Mouse (Mus musculus) liver, embryonic 15.5 days (tissue): ENCODE results near the gene Nfe2l1. TPM values are rescaled to one million over a fixed set of nuclear protein-coding genes. Genes with fewer than 3 reads are reported as not detected.
"Not testable (repeated sequence)": the region's sequence is repeated elsewhere in the genome, so short reads cannot be mapped to it uniquely, and the experiment has no call there.

ENCODE experiments used
- ATAC-seq: fragments of 200-750 bp; cut with Nextera tagmentation; 2 replicates; pipeline ENCODE4 v1.8.0; 2017; ENCODE audit warnings: moderate number of reproducible peaks, mild to moderate bottlenecking, moderate library complexity; ENCODE audit not compliant: insufficient read depth
- H3K27ac ChIP-seq: fragments of 300-500 bp; sonication (generic); replicated peaks from 2 replicates; pipeline ENCODE4 v1.5.1; 2015; ENCODE audit warnings: mild to moderate bottlenecking, inconsistent platforms
- H3K27me3 ChIP-seq: fragments of 300-500 bp; sonication (generic); 2 replicates; pipeline ENCODE4 v1.6.1; 2015; ENCODE audit warnings: mild to moderate bottlenecking, inconsistent platforms
- H3K36me3 ChIP-seq: fragments of 300-500 bp; sonication (generic); replicated peaks from 2 replicates; pipeline ENCODE4 v1.6.1; 2015; ENCODE audit warnings: moderate library complexity, mild to moderate bottlenecking, inconsistent platforms
- H3K4me1 ChIP-seq: fragments of 300-500 bp; sonication (generic); replicated peaks from 2 replicates; pipeline ENCODE4 v1.6.1; 2015; ENCODE audit warnings: inconsistent platforms
- H3K4me2 ChIP-seq: fragments of 300-500 bp; sonication (generic); 2 replicates; pipeline ENCODE4 v1.6.1; 2015; ENCODE audit warnings: moderate library complexity, mild to moderate bottlenecking, inconsistent platforms
- H3K4me3 ChIP-seq: fragments of 300-500 bp; sonication (generic); replicated peaks from 2 replicates; pipeline ENCODE4 v1.5.1; 2015; ENCODE audit warnings: mild to moderate bottlenecking, inconsistent platforms
- H3K9ac ChIP-seq: fragments of 300-500 bp; sonication (generic); 2 replicates; pipeline ENCODE4 v1.6.1; 2015; ENCODE audit warnings: moderate library complexity, mild to moderate bottlenecking, inconsistent platforms
- H3K9me3 ChIP-seq: fragments of 300-500 bp; sonication (generic); replicated peaks from 2 replicates; pipeline ENCODE4 v1.6.1; 2016; ENCODE audit warnings: inconsistent platforms
- WGBS: fragments of 180-500 bp; shearing (Covaris S2); methylation state at CpG from one replicate; pipeline ENCODE4 v1.1.7; 2015; ENCODE audit warnings: mixed read lengths; ENCODE audit not compliant: insufficient replicate concordance; 5-methylcytosine and 5-hydroxymethylcytosine counted together
- polyA plus RNA-seq: library from polyadenylated mRNA; unstranded; fragments of >200 nt; fragmentation: Nextera tagmentation; extraction: Ambion mirVana; gene quantifications from 2 replicates; pipeline ENCODE4 v1.2.1, GENCODE M21; 2015

Nfe2l1 gene
- polyA plus RNA-seq, 1 experiment from 2014 or later, result 18.8 TPM

DNA sequence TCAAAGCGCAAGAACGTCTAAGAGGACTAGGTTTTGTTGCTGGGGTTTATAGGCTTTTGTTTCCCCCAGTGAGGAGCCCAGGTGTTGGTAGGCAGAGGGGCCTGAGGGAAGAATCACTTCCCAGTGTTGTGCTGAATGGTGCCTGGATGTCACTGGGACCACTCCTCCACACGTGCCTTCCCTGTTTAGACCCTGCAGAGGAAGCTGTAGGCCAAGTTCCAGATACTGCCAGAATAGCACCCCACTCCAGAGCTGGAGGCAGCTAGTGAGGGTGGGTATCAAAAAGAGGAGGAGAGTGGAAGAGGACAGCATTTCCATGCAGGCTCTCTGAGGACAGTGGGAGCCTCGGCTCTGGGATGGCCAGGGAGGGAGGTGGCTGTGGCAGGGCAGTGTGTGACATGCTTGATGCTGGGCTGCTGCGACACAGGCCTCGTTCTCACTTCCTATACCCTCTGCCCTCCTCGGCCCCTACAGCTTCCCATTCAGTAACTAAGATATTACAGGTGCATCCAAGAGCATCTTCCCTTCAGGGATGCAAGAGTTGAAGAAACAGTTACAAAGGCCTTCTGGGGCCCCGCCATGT lies 11.5 kb downstream of the Nfe2l1 start:
- Histone ChIP-seq H3K4me1 (peaks cover 11% of the 10 kb centered on the region), H3K4me3 (no peak overlapping the region), H3K9ac (no peak overlapping the region), H3K9me3 (no peaks in the 10 kb centered on the region), H3K27me3 (no peaks in the 10 kb centered on the region), H3K4me2 (no peak overlapping the region), H3K27ac (no peak overlapping the region), H3K36me3 (peaks cover 85% of the 10 kb centered on the region)
- 80% methylated on average over 8 of the region's 8 CpGs for WGBS
- no peak for ATAC-seq

DNA sequence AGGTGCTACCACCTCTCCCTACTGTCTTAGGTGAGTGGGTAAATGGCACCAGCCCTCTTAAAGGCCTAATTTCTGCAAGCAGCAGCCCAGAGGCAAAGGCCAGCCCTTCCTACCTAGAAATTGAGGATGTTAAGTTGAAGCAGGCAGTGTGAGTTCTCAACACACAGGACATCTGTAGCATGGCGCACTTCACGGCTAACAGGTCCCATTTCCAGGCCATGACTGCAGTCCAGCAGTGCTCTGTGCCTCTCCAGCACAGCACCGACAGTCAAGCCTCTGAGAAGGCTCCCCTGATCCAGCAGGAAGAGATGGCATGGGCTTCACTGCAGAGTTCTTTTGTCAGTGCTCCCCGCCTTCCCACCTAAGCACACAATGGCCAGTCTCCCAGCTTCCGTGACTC lies 12.8 kb downstream of the Nfe2l1 start:
- peaks cover 83% of the 10 kb centered on the region for H3K36me3 ChIP-seq
- H3K9me3 ChIP-seq, result no peaks in the 10 kb centered on the region
- no peak overlapping the region for H3K4me2 ChIP-seq
- H3K4me1 ChIP-seq, result no peaks in the 10 kb centered on the region
- 79% methylated on average over 5 of the region's 5 CpGs for WGBS
- no peaks in the 10 kb centered on the region for H3K27me3 ChIP-seq
- no peak overlapping the region for H3K4me3 ChIP-seq
- ATAC-seq, result no peak
- H3K9ac ChIP-seq, result no peak overlapping the region
- no peak overlapping the region for H3K27ac ChIP-seq

DNA sequence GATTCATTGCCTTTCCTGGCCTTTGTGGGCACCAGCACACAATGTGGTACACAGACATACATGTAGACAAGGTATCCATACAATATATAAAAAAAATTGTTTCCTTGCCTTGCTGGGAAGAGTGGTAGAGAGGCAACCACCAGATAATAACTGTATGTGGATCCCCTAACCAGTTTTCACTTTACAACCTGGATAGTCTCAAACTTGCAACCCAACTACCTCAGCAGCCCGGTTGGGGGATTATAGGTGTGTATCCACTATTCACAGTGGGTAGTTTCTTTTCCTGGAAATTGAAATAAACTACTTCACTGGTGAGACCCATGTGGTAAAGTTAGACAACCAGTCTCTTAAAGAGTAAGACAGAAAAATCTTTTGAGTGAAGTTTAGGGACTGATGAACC lies 13.3 kb downstream of the Nfe2l1 start:
- Histone ChIP-seq H3K9ac (no peak overlapping the region), H3K4me1 (no peaks in the 10 kb centered on the region), H3K27ac (no peak overlapping the region), H3K4me3 (no peak overlapping the region), H3K4me2 (no peak overlapping the region), H3K9me3 (no peaks in the 10 kb centered on the region), H3K27me3 (no peaks in the 10 kb centered on the region), H3K36me3 (peaks cover 83% of the 10 kb centered on the region)
- WGBS, result 74% methylated on average over 1 of the region's 1 CpGs
- no peak for ATAC-seq

DNA sequence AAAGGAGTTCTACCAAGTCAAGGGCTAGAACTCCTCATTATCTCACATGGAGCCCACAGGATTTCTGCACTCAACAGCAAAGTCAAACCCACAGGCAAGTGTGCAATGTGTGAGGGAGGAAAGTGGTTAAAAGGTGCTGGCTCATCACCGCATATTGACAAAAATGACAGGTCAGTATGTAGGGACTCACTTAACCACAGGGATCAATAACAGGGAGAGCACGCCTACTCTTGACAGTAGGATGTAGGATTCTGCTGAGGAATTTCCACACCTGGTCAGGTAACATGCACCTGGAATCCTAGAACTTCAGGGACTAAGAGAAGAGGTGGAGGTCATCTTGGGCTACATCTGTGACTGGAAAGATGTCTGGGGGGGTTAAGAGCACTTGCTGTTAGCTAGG lies 13.9 kb downstream of the Nfe2l1 start:
- 90% methylated on average over 2 of the region's 2 CpGs for WGBS
- Histone ChIP-seq H3K4me2 (no peak overlapping the region), H3K4me1 (no peaks in the 10 kb centered on the region), H3K36me3 (peaks cover 83% of the 10 kb centered on the region), H3K27ac (no peak overlapping the region), H3K4me3 (no peak overlapping the region), H3K27me3 (no peaks in the 10 kb centered on the region), H3K9me3 (no peaks in the 10 kb centered on the region), H3K9ac (no peak overlapping the region)
- no peak for ATAC-seq

DNA sequence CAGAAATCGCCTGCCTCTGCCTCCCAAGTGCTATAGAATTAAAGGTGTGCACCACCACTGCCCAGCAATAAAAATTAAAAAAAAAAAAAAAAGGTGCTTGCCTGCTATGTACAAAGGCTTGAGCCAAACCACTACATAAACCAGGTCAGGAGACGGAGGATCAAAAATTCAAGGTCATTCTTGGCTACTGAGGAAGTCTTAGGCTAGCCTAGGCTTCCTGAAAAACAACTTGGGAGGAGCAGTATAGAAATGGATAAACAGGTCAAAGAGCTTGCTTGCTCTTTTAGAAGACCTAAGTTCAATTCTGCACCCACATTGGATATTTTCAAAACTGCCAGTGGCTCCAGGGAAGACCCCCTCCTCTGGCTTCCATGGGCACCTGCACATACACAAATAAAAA lies 15.3 kb downstream of the Nfe2l1 start:
- Histone ChIP-seq H3K9me3 (no peaks in the 10 kb centered on the region), H3K4me3 (no peak overlapping the region), H3K27ac (no peak overlapping the region), H3K36me3 (peaks cover 83% of the 10 kb centered on the region), H3K4me2 (no peak overlapping the region), H3K27me3 (no peaks in the 10 kb centered on the region), H3K9ac (no peak overlapping the region), H3K4me1 (no peaks in the 10 kb centered on the region)
- WGBS, result 67% methylated on average over 2 of the region's 2 CpGs
- ATAC-seq, result no peak

DNA sequence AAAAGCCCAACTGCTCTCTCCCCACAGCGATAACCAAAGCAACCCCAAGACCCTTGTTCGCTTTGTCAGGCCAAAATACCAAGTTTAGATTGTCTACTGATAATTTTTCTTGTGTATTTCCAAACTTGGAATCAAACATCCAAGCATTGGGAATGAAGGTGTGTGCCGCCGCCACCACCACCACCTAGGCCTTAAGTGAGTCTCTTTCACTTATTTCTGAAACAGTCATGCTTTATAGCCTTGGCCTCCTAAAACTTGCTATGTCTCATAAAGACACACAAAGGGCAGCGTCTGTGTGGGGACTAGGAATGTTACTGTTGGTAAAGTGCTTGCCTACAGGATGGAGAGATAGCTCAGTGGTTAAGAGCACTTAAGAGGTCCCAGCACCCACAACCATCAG lies 15.8 kb downstream of the Nfe2l1 start:
- no peaks in the 10 kb centered on the region for H3K9me3 ChIP-seq
- no peaks in the 10 kb centered on the region for H3K27me3 ChIP-seq
- ATAC-seq, result no peak
- peaks cover 83% of the 10 kb centered on the region for H3K36me3 ChIP-seq
- no peak overlapping the region for H3K9ac ChIP-seq
- 89% methylated on average over 5 of the region's 5 CpGs for WGBS
- no peak overlapping the region for H3K27ac ChIP-seq
- H3K4me1 ChIP-seq, result no peaks in the 10 kb centered on the region
- no peak overlapping the region for H3K4me3 ChIP-seq
- no peak overlapping the region for H3K4me2 ChIP-seq

DNA sequence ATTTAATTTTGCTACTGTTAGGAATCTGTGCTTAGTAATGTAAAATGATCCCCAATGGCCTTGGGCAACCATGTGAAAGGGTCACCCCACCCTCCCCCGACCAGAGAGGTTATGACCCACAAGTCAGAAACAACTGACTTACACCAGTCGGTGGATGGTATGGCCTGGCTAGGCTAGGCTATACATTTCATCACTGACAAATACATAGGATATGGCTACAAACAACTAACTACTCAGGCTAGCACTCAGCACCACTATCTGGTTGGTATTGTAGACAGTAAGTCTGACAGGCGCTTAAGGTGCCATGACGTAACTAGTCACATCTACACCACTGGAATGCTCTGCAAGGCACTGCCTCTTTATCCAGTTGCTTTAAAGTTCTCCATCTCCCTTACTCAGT lies 16.3 kb downstream of the Nfe2l1 start:
- Histone ChIP-seq H3K9me3 (no peaks in the 10 kb centered on the region), H3K9ac (no peak overlapping the region), H3K4me1 (no peaks in the 10 kb centered on the region), H3K27me3 (no peaks in the 10 kb centered on the region), H3K4me2 (no peak overlapping the region), H3K4me3 (no peak overlapping the region), H3K36me3 (peaks cover 83% of the 10 kb centered on the region), H3K27ac (no peak overlapping the region)
- no peak for ATAC-seq
- 80% methylated on average over 4 of the region's 4 CpGs for WGBS

DNA sequence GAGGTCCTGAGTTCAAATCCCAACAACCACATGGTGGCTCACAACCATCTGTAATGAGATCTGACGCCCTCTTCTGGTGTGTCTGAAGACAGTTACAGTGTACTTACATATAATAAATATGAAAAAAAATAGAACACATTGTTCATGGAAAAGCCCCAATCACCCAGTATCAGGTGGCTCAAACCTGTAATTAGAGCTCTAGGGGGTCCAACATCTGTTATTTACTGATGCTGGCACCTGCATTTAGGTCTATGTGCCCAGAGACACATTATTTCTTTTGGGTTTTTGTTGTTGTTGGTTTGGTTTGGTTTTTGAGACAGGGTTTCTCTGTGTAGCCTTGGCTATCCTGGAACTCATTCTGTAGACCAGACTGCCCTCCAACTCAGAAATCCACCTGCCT lies 18.6 kb downstream of the Nfe2l1 start:
- H3K4me3 ChIP-seq, H3K9me3 ChIP-seq, H3K4me1 ChIP-seq, H3K27me3 ChIP-seq, H3K9ac ChIP-seq, ATAC-seq, H3K4me2 ChIP-seq, H3K27ac ChIP-seq: not testable (repeated sequence)
- peaks cover 80% of the 10 kb centered on the region for H3K36me3 ChIP-seq
- WGBS, result 83% methylated on average over 1 of the region's 1 CpGs

DNA sequence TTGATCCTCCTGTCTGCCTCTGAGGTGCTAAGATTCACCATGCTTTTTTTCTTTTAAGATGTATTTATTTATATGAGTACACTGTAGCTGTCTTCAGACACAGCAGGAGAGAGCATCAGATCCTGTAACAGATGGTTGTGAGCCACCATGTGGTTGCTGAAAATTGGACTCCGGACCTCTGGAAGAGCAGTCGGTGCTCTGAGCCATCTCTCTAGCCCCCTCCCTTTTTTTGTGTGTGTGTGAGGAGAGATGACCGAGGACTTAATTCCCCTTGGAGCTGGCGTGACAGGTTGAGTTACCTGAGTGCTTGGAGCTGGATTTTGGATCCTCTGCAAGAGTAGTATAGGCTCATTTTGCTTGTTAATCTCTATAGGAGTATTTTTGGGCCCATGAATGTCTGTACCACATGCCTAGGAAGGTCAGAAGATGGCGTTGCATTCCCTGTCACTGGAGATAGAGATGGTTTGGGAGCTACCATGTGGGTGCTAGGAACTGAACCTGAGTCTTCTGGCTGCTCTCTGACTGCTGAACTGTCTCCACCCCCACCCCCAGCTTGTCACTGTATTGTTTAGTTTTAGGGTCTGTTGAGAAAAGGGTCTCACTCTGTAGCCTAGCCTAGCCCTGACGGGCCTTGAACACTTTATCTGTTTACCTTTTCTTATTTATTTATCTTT lies 20.1 kb downstream of the Nfe2l1 start:
- Histone ChIP-seq H3K4me1 (no peaks in the 10 kb centered on the region), H3K27me3 (no peaks in the 10 kb centered on the region), H3K36me3 (peaks cover 82% of the 10 kb centered on the region), H3K9me3 (no peaks in the 10 kb centered on the region), H3K4me3 (no peak overlapping the region), H3K9ac (no peak overlapping the region), H3K4me2 (no peak overlapping the region), H3K27ac (no peak overlapping the region)
- WGBS, result 80% methylated on average over 6 of the region's 6 CpGs
- ATAC-seq, result no peak

DNA sequence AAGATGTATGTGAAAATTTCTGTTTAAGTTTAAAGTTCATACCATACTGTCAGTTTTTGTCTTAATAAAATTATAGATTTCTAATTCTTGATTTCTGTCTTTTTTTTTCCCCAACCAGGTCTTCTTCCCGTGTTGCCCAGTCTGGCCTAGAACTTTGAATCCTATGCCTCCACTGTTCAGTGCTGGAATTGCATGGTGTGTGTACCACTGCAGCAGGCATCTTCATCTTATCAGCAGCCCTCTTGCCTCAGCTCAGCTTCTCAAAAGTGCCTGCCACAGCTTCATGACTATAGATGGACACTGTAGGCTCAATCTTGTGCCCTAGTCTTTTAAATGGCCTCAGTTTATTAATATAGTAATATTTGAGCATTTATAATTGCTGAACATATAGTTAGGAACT lies 21.7 kb downstream of the Nfe2l1 start:
- Histone ChIP-seq H3K9me3 (no peaks in the 10 kb centered on the region), H3K9ac (no peak overlapping the region), H3K36me3 (peaks cover 95% of the 10 kb centered on the region), H3K27ac (no peak overlapping the region), H3K4me3 (no peak overlapping the region), H3K4me1 (no peaks in the 10 kb centered on the region), H3K4me2 (no peak overlapping the region), H3K27me3 (no peaks in the 10 kb centered on the region)
- ATAC-seq, result no peak
- WGBS, result 41% methylated on average over 1 of the region's 1 CpGs

DNA sequence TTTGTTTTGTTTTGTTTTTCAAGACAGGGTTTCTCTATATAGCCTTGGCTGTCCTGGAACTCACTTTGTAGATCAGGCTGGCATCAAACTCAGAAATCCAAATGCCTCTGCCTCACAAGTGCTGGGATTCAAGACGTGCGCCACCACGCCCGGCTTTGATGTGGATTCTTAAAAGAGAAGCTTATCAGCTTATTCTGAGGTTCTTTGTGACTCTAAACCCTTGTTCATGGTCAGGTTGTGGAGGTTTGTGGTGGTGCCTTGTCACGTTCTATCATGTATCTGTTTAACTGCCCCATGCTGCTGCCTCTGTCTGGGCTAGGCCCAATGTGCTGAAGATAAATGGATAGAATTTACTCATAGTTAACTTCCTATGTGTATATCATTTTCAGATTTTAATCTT lies 24.2 kb downstream of the Nfe2l1 start:
- H3K4me2 ChIP-seq, result no peak overlapping the region
- H3K36me3 ChIP-seq, result peaks cover 95% of the 10 kb centered on the region
- no peak overlapping the region for H3K9ac ChIP-seq
- no peak overlapping the region for H3K4me3 ChIP-seq
- H3K27me3 ChIP-seq, result no peaks in the 10 kb centered on the region
- no peaks in the 10 kb centered on the region for H3K4me1 ChIP-seq
- H3K9me3 ChIP-seq, result no peaks in the 10 kb centered on the region
- ATAC-seq, result no peak
- WGBS, result 62% methylated on average over 5 of the region's 5 CpGs
- no peak overlapping the region for H3K27ac ChIP-seq

DNA sequence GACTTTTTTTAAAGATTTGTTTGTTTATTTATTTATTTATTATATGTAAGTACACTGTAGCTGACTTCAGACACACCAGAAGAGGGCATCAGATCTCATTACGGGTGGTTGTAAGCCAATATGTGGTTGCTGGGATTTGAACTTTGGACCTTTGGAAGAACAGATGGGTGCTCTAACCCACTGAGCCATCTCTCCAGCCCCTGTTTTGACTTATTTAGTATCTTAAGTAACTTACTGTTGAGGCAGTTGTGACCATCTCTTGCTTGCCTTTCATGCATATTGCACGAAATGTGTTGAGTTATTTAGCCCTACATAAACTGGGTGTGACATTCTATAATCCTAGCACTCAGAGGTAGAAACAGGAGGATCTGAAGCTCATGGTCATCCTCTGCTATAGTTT lies 30.3 kb downstream of the Nfe2l1 start:
- H3K4me2 ChIP-seq, result no peak overlapping the region
- ATAC-seq, result no peak
- H3K9me3 ChIP-seq, result no peaks in the 10 kb centered on the region
- H3K4me3 ChIP-seq, result no peak overlapping the region
- WGBS, result 79% methylated on average over 2 of the region's 2 CpGs
- H3K27ac ChIP-seq, result no peak overlapping the region
- H3K4me1 ChIP-seq, result peaks cover 11% of the 10 kb centered on the region
- peaks cover 74% of the 10 kb centered on the region for H3K36me3 ChIP-seq
- no peaks in the 10 kb centered on the region for H3K27me3 ChIP-seq
- no peak overlapping the region for H3K9ac ChIP-seq
